Mouse (Mus musculus) kidney, postnatal 0 days (tissue): ENCODE measurements at regions not wholly inside any gene's neighbourhood (a gene's known extent, or its start where the extent isn't known, plus 50 kb on each side); places are given as distances from the start of the nearest gene placed in this dataset.
A peak's percentile ranks its signal among the peaks of the same experiment; 100 is the strongest.

ENCODE experiments used
- ATAC-seq: fragments of 200-750 bp; cut with Nextera tagmentation; replicated peaks from 2 replicates; pipeline ENCODE4 v1.8.0; 2017; ENCODE audit warnings: low read depth, moderate number of reproducible peaks, moderate TSS enrichment, moderate library complexity; ENCODE audit not compliant: low FRiP score
- DNase-seq: peaks from one replicate; pipeline ENCODE4 v3.0.0-alpha.2; 2016; ENCODE audit warnings: low spot score
- H3K27ac ChIP-seq: fragments of 300-500 bp; sonication (generic); 2 replicates; pipeline ENCODE4 v1.5.1; 2014; ENCODE audit warnings: mild to moderate bottlenecking
- H3K27me3 ChIP-seq: fragments of 300-500 bp; sonication (generic); 2 replicates; pipeline ENCODE4 v1.6.1; 2014; ENCODE audit warnings: low read length, mixed read lengths; ENCODE audit not compliant: insufficient read depth
- H3K36me3 ChIP-seq: fragments of 300-500 bp; sonication (generic); 2 replicates; pipeline ENCODE4 v1.6.1; 2014; ENCODE audit warnings: low read length, mixed read lengths; ENCODE audit not compliant: insufficient read depth
- H3K4me1 ChIP-seq: fragments of 300-500 bp; sonication (generic); replicated peaks from 2 replicates; pipeline ENCODE4 v1.6.1; 2014; ENCODE audit warnings: antibody characterized with exemption, low read length, mixed read lengths; ENCODE audit not compliant: insufficient read depth
- H3K4me2 ChIP-seq: fragments of 300-500 bp; sonication (generic); 2 replicates; pipeline ENCODE4 v1.6.1; 2014; ENCODE audit warnings: mild to moderate bottlenecking, low read length, moderate library complexity, mixed read lengths
- H3K4me3 ChIP-seq: fragments of 300-500 bp; sonication (generic); replicated peaks from 2 replicates; pipeline ENCODE4 v1.5.1; 2014; ENCODE audit warnings: low read depth, low read length
- H3K9ac ChIP-seq: fragments of 300-500 bp; sonication (generic); 2 replicates; pipeline ENCODE4 v1.6.1; 2014; ENCODE audit warnings: low read depth, low read length
- H3K9me3 ChIP-seq: fragments of 300-500 bp; sonication (generic); replicated peaks from 2 replicates; pipeline ENCODE4 v1.6.1; 2016; ENCODE audit warnings: low read length, inconsistent platforms, mixed read lengths
- CTCF ChIP-seq: IDR thresholded peaks from 2 replicates; pipeline ENCODE4 v1.5.1; 2016; ENCODE audit warnings: antibody characterized with exemption, low read depth, mild to moderate bottlenecking, moderate library complexity
- WGBS: fragments of 180-500 bp; shearing (Covaris S2); extraction: QIAGEN DNeasy Blood & Tissue Kit; methylation state at CpG from one replicate; pipeline ENCODE4 v1.1.7; 2014; 5-methylcytosine and 5-hydroxymethylcytosine counted together

GRCm38 (mm10) chr1:158193968-158194565, 162.1 kb downstream of the Brinp2 start:
- no peak for TF ChIP-seq CTCF
- no peaks in the 10 kb centered on the region for H3K27me3 ChIP-seq
- H3K4me3 ChIP-seq, result no peak overlapping the region
- no peaks in the 10 kb centered on the region for H3K9me3 ChIP-seq
- ATAC-seq, result peak; percentile 89
- no peak overlapping the region for H3K27ac ChIP-seq
- H3K4me1 ChIP-seq, result no peaks in the 10 kb centered on the region
- H3K9ac ChIP-seq, result no peak overlapping the region
- WGBS, result 31% methylated on average over 12 of the region's 12 CpGs
- no peaks in the 10 kb centered on the region for H3K36me3 ChIP-seq
- no peak overlapping the region for H3K4me2 ChIP-seq
- peak; percentile 84 for DNase-seq
